Mouse (Mus musculus) limb, embryonic 14.5 days (tissue): Measurements from ENCODE around the gene Extl1. TPM values are rescaled to one million over a fixed set of nuclear protein-coding genes. Genes with fewer than 3 reads are reported as not detected.

ENCODE experiments used
- ATAC-seq: fragments of 200-750 bp; cut with Nextera tagmentation; 2 replicates; pipeline ENCODE4 v1.8.0; 2017; ENCODE audit warnings: low read depth, moderate number of reproducible peaks, moderate TSS enrichment; ENCODE audit not compliant: low FRiP score
- DNase-seq: peaks from one replicate; pipeline ENCODE4 v3.0.0-alpha.2; 2015; ENCODE audit warnings: low spot score
- H3K27ac ChIP-seq: fragments of 300-500 bp; sonication (generic); replicated peaks from 2 replicates; pipeline ENCODE4 v1.5.1; 2014; ENCODE audit warnings: low read depth, mild to moderate bottlenecking, low read length, moderate library complexity, mixed read lengths
- H3K27me3 ChIP-seq: fragments of 300-500 bp; sonication (generic); 2 replicates; pipeline ENCODE4 v1.6.1; 2014; ENCODE audit warnings: low read length, mixed read lengths; ENCODE audit not compliant: control insufficient read depth, insufficient read depth
- H3K36me3 ChIP-seq: fragments of 300-500 bp; sonication (generic); 2 replicates; pipeline ENCODE4 v1.6.1; 2014; ENCODE audit warnings: mild to moderate bottlenecking, low read length, moderate library complexity, mixed read lengths; ENCODE audit not compliant: control insufficient read depth, insufficient read depth
- H3K4me1 ChIP-seq: fragments of 300-500 bp; sonication (generic); 2 replicates; pipeline ENCODE4 v1.6.1; 2014; ENCODE audit warnings: antibody characterized with exemption, low read length, mixed read lengths; ENCODE audit not compliant: control insufficient read depth, insufficient read depth
- H3K4me2 ChIP-seq: fragments of 300-500 bp; sonication (generic); replicated peaks from 2 replicates; pipeline ENCODE4 v1.6.1; 2014; ENCODE audit warnings: low read depth, mild to moderate bottlenecking, low read length, moderate library complexity; ENCODE audit not compliant: severe bottlenecking
- H3K4me3 ChIP-seq: fragments of 300-500 bp; sonication (generic); replicated peaks from 2 replicates; pipeline ENCODE4 v1.5.1; 2014; ENCODE audit warnings: low read length
- H3K9ac ChIP-seq: fragments of 300-500 bp; sonication (generic); 2 replicates; pipeline ENCODE4 v1.6.1; 2014; ENCODE audit warnings: mild to moderate bottlenecking, low read depth, low read length, moderate library complexity; ENCODE audit not compliant: severe bottlenecking
- H3K9me3 ChIP-seq: fragments of 300-500 bp; sonication (generic); 2 replicates; pipeline ENCODE4 v1.6.1; 2016; ENCODE audit warnings: low read length; ENCODE audit not compliant: control insufficient read depth
- POLR2A ChIP-seq: fragments of 200-500 bp; IDR thresholded peaks from 2 replicates; pipeline ENCODE4 v1.8.0; 2012; ENCODE audit warnings: inconsistent platforms, mild to moderate bottlenecking, moderate library complexity, borderline replicate concordance; ENCODE audit not compliant: insufficient read depth, insufficient read length; ENCODE audit errors: extremely low read depth
- WGBS: fragments of 180-500 bp; shearing (Covaris S2); extraction: QIAGEN DNeasy Blood & Tissue Kit; methylation state at CpG from one replicate; pipeline ENCODE4 v1.1.7; 2014; 5-methylcytosine and 5-hydroxymethylcytosine counted together
- polyA plus RNA-seq, 2 experiments: library from polyadenylated mRNA; depleted of rRNA in 1 of 2; stranded (reverse) in 1 of 2; unstranded in 1 of 2; fragments of >200 nt; fragmentation: Nextera tagmentation in 1 of 2; extraction: Ambion mirVana in 1 of 2; gene quantifications; 2 replicates each; pipeline versions ENCODE4 v1.2.1 to v1.2.3; 2012 to 2014

The Extl1 gene
- polyA plus RNA-seq, 2 experiments, result 7.2 to 10.0 TPM

- Histone ChIP-seq H3K9ac (no peak within 1 kb of the TSS), H3K4me1 (peaks cover 7% of the 10 kb centered on the region; the same call in 1 of the 2 replicates), H3K9me3 (no peaks in the 10 kb centered on the region; the same call in 1 of the 2 replicates), H3K27ac (no peak within 1 kb of the TSS), H3K36me3 (no peaks in the 10 kb centered on the region), H3K4me3 (no peak within 1 kb of the TSS), H3K4me2 (no peak within 1 kb of the TSS; the same call in 1 of the 2 replicates), H3K27me3 (no peaks in the 10 kb centered on the region)
- TF ChIP-seq POLR2A, result no peak
- ATAC-seq (peak; percentile 58), DNase-seq (peak; percentile 20)
- WGBS, result 29% methylated on average over 11 of the region's 11 CpGs
Observed at GRCm38 (mm10) chr4:134314876-134315275, 68.8 kb downstream of the Extl1 start, which contains the start of gene Trim63. TSS of gene Trim63 (plus strand) at chr4:134315120.

GRCm38 (mm10) chr4:134314081-134314655 is 69.5 kb downstream of the Extl1 start:
- Histone ChIP-seq H3K36me3 (no peaks in the 10 kb centered on the region), H3K27ac (no peak overlapping the region), H3K9ac (no peak overlapping the region), H3K4me2 (no peak overlapping the region), H3K4me3 (no peak overlapping the region), H3K27me3 (no peaks in the 10 kb centered on the region), H3K9me3 (no peaks in the 10 kb centered on the region; the same call in 1 of the 2 replicates), H3K4me1 (peaks cover 7% of the 10 kb centered on the region; the same call in 1 of the 2 replicates)
- 76% methylated on average over 4 of the region's 4 CpGs for WGBS
- no peak for TF ChIP-seq POLR2A
- DNase-seq (no peak), ATAC-seq (no peak)

- 96% methylated on average over 6 of the region's 6 CpGs for WGBS
- no peak overlapping the region for H3K9ac ChIP-seq
- peaks cover 7% of the 10 kb centered on the region; the same call in 1 of the 2 replicates for H3K4me1 ChIP-seq
- no peak overlapping the region for H3K4me2 ChIP-seq
- no peak for TF ChIP-seq POLR2A
- H3K9me3 ChIP-seq, result no peaks in the 10 kb centered on the region; the same call in 1 of the 2 replicates
- ATAC-seq (no peak), DNase-seq (no peak)
- no peak overlapping the region for H3K4me3 ChIP-seq
- no peaks in the 10 kb centered on the region for H3K27me3 ChIP-seq
- H3K27ac ChIP-seq, result no peak overlapping the region
- no peaks in the 10 kb centered on the region for H3K36me3 ChIP-seq
Observed at GRCm38 (mm10) chr4:134312901-134313300, 70.7 kb downstream of the Extl1 start.

DNA sequence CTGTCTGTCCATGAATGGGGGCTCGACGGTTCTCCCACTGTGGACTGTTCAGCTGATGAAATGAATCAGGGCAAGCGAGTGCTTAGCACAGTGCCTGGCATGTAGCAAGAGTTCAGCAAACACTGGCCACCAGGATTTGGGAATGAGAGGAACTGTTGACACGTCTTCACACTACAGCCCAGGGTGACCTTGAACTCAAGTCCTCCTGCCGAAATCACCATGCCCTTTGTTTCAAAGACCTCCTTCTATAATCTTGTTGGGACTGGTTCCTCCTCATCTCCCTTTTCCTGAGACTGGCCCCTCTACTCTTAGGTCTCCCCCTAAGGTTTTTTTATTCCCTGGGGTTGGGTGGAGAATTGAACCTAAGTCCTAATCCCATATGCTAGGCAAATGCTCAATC is 71.3 kb downstream of the Extl1 start:
- no peak overlapping the region for H3K27ac ChIP-seq
- no peaks in the 10 kb centered on the region for H3K27me3 ChIP-seq
- 91% methylated on average over 5 of the region's 5 CpGs for WGBS
- no peak overlapping the region for H3K4me3 ChIP-seq
- DNase-seq, result no peak
- H3K36me3 ChIP-seq, result no peaks in the 10 kb centered on the region
- H3K4me2 ChIP-seq, result no peak overlapping the region
- TF ChIP-seq POLR2A, result no peak
- no peak overlapping the region for H3K9ac ChIP-seq
- no peaks in the 10 kb centered on the region; the same call in 1 of the 2 replicates for H3K9me3 ChIP-seq
- no peak for ATAC-seq
- H3K4me1 ChIP-seq, result peaks cover 10% of the 10 kb centered on the region

GRCm38 (mm10) chr4:134311784-134312183 is 71.9 kb downstream of the Extl1 start:
- H3K4me2 ChIP-seq, result no peak overlapping the region
- ATAC-seq (no peak), DNase-seq (no peak)
- no peaks in the 10 kb centered on the region; the same call in 1 of the 2 replicates for H3K9me3 ChIP-seq
- no peak overlapping the region for H3K27ac ChIP-seq
- peaks cover 14% of the 10 kb centered on the region for H3K4me1 ChIP-seq
- no peaks in the 10 kb centered on the region for H3K27me3 ChIP-seq
- WGBS, result 82% methylated on average over 9 of the region's 9 CpGs
- no peak overlapping the region for H3K9ac ChIP-seq
- H3K4me3 ChIP-seq, result no peak overlapping the region
- no peak for TF ChIP-seq POLR2A
- H3K36me3 ChIP-seq, result no peaks in the 10 kb centered on the region

GRCm38 (mm10) chr4:134310656-134311055 is 73.0 kb downstream of the Extl1 start:
- DNase-seq, result no peak
- TF ChIP-seq POLR2A, result no peak
- Histone ChIP-seq H3K4me1 (peaks cover 14% of the 10 kb centered on the region), H3K4me2 (no peak overlapping the region), H3K27ac (no peak overlapping the region), H3K9ac (no peak overlapping the region), H3K9me3 (no peaks in the 10 kb centered on the region; the same call in 1 of the 2 replicates), H3K4me3 (no peak overlapping the region), H3K27me3 (no peaks in the 10 kb centered on the region), H3K36me3 (no peaks in the 10 kb centered on the region)
- no peak for ATAC-seq
- 84% methylated on average over 9 of the region's 9 CpGs for WGBS
